Mouse (Mus musculus) cerebellum, adult 2 months (tissue): ENCODE data around the gene Spen.

Experiments
- CTCF ChIP-seq: fragments of 200-500 bp; IDR thresholded peaks from 2 replicates; pipeline ENCODE4 v1.5.1; 2011; ENCODE audit warnings: low read depth, mild to moderate bottlenecking, control low read depth, low read length, moderate library complexity, borderline replicate concordance; ENCODE audit not compliant: insufficient read depth
- POLR2A ChIP-seq: fragments of 200-500 bp; IDR thresholded peaks from 2 replicates; pipeline ENCODE4 v1.6.1; 2011; ENCODE audit warnings: low read length, control low read depth, borderline replicate concordance; ENCODE audit not compliant: insufficient read depth

GRCm38 (mm10) chr4:141505810-141506209, 32.6 kb downstream of the Spen start:
- TF ChIP-seq POLR2A (no peak), CTCF (no peak)
